Mouse (Mus musculus): ENCODE data around the gene Dkk2.

Dkk2 gene

DNA sequence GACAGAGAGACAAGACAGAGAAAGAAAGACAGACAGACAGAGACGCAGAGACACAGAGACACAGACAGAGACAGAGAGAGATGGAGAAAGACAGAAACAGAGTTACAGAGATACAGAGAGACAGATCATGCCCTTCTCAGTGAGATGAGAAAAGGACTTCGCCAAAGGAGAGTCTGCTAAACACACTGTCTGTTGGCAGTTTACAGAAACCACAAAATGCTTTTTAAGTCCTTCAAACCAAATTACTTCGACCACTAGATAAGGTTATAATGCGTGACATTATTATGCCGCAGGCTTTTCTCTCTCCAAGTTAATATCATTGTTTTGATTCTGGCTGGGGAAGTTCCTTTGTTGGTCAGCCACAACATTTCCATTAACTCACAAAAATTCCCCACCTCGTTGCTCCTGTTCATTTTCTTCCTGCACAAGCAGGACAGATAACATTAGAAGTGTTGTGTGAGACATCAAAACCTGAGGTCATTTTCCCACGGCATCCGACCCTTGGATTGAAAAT is 40.2 kb downstream of the Dkk2 start:
- no peak for DNase-seq (ENCODE audit: low spot score)

GRCm38 (mm10) chr3:132129730-132130274 is 44.7 kb downstream of the Dkk2 start:
- DNase-seq (ENCODE audit: low spot score) = no peak

- no peak for DNase-seq (ENCODE audit: low spot score)
Observed at GRCm38 (mm10) chr3:132130781-132131180, 45.7 kb downstream of the Dkk2 start.

DNA sequence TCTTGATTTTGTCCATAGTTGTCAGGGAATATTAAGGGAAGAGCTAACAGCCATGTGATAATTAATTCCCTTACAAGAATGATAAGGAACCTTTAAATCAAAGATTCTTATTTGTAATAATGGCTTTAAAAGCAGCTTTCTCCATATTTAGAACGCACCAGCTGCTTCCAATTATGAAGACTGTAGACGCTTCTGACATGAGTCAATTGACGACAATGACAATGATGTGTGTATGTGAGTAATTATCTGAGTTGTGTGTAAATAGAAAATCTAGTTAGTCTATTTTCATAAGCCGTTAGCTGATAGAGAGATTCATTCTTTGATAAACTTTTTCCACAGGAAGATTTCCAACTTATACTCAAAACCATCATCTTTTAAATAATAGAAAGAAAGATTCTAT is 46.8 kb downstream of the Dkk2 start:
- DNase-seq (ENCODE audit: low spot score) = no peak

- no peak for DNase-seq (ENCODE audit: low spot score)
Observed at GRCm38 (mm10) chr3:132134502-132134901, 49.4 kb downstream of the Dkk2 start.

GRCm38 (mm10) chr3:132137802-132138378 is 52.8 kb downstream of the Dkk2 start:
- no peak for DNase-seq (ENCODE audit: low spot score)

DNA sequence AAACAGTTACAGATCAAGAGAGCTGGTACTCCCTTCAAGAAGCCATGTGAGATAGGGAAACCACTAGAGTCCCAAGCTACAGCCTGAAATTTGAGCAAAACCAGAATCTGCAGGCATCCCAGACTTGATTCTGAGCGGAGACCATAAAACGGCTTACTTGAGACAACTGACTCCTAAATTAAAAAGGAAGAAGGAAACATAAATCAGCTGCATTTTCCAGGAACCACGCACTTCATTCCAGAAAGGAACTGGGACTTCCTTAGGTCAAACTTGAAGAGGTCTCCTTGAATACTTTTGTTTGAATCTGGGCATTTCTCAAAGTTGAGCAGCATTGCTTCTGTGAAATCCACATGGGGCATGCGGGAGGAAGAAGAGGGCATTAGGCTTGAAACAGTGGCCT is 55.9 kb downstream of the Dkk2 start:
- no peak for DNase-seq (ENCODE audit: low spot score)

DNA sequence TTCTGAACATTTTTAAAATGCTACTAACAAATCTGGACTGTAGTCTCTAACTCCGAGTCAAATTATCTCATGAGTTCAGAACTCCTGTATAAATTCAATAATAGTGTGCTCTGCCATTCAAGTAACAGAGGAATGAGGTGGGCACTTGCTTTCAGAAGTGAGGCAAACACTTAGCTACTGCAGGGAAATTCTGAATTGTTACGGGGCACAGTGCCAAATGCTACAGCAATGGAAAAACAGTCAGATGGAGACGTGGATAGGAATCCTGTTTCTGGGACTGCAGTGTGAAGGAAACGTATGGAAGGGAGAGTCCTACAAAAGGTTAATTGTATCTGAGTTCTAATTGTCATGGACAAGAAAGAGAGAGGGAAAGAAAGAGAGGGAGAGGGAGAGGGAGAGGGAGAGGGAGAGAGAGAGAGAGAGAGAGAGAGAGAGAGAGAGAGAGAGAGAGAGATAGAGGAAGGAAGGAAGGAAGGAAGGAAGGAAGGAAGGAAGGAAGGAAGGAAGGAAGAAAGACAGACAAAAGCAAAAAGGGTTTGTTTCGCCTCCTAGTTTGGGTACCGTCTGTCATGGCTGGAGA is 64.4 kb downstream of the Dkk2 start:
- DNase-seq (ENCODE audit: low spot score) = no peak

DNA sequence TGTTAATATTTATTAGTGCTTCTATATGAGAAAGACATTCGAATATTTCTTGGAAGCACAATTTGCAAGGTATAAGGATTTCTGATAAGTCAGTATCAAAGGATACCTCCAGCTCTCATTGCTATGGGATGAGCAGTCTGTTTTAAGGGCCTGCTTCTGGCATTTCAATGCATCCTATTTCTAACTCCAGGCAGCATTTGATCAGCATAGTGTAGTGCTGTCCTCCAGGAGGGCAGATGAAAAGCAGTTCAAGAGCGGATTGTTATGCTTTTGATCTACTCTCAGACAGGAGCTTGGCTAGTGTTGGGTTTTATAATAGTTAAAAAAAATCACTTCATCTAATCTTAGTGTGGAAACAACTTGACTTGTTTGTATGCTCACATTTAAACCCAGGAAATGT is 73.7 kb downstream of the Dkk2 start:
- DNase-seq (ENCODE audit: low spot score) = no peak

GRCm38 (mm10) chr3:132168911-132169310 is 83.8 kb downstream of the Dkk2 start:
- no peak for DNase-seq (ENCODE audit: low spot score)

DNA sequence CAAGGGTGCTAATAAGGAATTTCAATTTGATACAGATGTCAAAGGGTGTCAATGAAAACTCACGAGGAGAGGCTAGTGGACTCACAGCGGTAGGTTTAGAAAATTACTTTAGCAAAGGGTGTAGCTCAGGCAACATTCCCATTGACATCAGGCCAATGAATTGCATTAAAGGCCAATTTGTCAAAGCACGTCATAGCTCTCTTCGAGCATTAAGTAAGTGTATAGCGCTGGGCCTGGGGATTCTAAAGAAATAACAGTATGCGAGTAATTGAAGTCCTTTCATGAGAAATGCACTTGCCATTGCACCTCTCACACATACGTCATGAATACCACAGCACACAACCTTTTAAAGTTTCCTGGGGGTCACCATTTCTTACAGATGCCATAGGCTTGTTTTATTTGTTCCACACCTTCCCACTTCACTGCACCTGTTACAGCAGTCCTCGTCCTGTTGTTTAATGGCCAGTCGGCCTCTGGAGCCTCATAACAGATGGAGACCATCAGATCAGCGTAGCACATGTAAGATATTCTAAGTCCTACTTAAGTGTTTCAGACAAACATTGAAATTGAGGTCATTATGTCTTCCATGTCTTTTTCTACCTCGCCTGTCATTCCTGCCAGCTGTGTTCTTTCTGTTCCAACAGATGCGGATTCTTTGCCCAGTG is 101.9 kb downstream of the Dkk2 start:
- no peak for DNase-seq (ENCODE audit: low spot score)

DNA sequence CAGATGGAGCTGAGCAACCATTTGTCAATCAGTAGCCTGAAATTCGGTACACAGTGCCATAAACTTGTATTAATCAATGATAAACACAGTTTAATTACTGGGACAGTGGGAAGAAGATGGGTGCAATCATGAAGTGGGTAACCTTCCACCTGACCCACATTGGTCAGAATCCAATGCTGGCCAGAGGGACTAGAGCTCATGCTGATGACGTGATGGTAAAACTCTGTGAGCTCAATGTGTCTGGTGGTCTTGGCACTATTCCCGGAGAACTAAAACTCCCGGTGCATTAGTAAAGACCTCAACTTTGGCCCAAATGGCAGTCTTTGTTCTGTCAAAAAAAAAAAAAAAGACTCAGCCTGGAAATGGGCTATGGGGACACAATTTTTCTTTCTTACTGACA is 116.9 kb downstream of the Dkk2 start:
- DNase-seq (ENCODE audit: low spot score) = no peak

DNA sequence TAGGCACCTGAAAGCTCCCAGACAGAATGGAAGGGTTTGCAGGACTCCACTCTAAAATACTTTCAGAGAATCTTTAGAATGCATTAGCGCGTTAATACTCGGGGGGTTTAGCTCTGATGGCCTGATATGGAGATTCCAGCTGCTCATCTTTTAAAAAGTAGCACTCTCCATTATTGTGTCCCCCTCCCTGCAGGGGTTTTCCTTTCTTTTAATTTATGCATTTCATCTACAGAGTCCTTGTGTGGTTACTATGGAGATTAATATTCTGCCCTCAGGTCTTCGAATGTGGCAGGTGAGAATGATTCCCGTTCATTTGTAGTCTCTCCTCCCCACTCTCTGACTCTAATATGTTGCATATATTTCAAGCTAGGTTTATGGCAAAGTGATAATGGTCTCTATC is 117.6 kb downstream of the Dkk2 start:
- no peak for DNase-seq (ENCODE audit: low spot score)

DNA sequence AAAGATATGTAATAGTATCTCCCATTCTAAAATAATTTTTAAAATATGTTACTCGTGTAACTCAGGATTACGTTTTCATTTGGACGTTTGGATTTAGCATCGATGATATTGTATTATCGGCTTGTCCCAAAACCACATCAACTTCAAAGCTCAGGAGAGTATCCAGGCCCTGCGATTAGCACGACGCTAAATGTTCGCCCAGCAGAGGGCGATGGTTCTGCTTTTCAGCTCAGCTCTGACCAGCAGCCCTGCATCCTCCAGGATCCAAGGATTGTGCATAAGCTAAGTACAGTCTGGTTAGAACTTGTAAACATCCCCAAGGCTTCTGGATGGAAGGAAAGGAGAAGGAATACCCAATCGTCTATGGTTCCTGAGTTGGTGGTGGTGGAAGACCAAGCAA is 122.4 kb downstream of the Dkk2 start:
- no peak for DNase-seq (ENCODE audit: low spot score)

DNA sequence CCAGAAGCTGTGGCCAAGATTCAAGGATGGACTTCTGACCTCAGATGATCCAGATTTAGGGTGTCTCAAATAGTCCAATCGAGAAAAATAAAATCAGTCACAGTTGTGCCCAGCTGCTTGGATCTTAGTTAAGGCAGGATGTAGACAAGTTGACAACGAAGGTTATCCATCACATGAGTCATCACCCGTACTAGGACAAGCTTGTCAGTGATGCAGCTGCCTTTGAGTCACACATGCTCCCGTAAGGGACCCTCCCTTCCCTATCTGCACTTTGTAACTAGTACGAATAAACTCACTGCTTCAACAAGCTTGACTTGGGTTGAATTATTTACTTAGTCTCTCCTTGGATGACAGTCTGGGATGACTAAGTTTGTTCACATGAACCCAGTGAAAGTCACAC is 126.2 kb downstream of the Dkk2 start:
- DNase-seq (ENCODE audit: low spot score) = no peak

DNA sequence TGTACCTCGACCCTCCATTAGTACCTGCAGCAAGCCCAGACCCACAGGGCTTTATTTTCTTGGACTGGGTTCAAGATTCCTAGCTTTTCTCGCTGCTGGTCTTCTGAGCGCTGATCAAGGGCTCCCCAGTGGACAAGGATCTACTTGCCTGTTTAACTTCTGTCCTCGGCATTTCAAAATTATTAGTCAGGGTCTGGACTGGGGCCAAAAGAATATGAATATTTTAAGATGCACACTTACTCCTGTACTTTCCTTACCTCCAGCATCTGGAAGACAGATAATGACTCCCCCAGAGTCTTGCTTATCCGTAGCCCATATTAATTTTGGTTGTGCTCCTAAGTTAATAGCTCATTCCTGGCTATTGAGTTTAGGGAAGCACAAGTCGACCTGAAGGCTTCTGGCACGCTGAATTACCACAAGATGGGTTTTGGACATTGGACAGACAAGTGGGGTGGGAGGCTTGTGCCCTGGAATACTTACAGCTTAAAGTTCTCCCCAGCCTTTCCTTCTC is 134.9 kb downstream of the Dkk2 start:
- DNase-seq (ENCODE audit: low spot score) = no peak

- DNase-seq (ENCODE audit: low spot score) = no peak
Observed at GRCm38 (mm10) chr3:132227622-132228021, 142.5 kb downstream of the Dkk2 start.

Measured in T-cell, adult 2 months (primary cell).